Mouse (Mus musculus) limb, embryonic 11.5 days (tissue): Measurements from ENCODE around the gene Spast. TPM values are rescaled to one million over a fixed set of nuclear protein-coding genes. Genes with fewer than 3 reads are reported as not detected.

Experiments
- ATAC-seq: fragments of 200-750 bp; cut with Nextera tagmentation; 2 replicates; pipeline ENCODE4 v1.8.0; 2017; ENCODE audit warnings: low read depth; ENCODE audit not compliant: insufficient number of reproducible peaks, low FRiP score, low TSS enrichment
- DNase-seq: peaks from one replicate; pipeline ENCODE4 v3.0.0-alpha.2; 2015; ENCODE audit warnings: low spot score
- H3K27ac ChIP-seq: fragments of 300-500 bp; sonication (generic); replicated peaks from 2 replicates; pipeline ENCODE4 v1.5.1; 2014; ENCODE audit warnings: low read depth, mild to moderate bottlenecking, low read length
- H3K27me3 ChIP-seq: fragments of 300-500 bp; sonication (generic); 2 replicates; pipeline ENCODE4 v1.6.1; 2014; ENCODE audit warnings: mild to moderate bottlenecking, low read length, mixed read lengths; ENCODE audit not compliant: control insufficient read depth, insufficient read depth
- H3K36me3 ChIP-seq: fragments of 300-500 bp; sonication (generic); 2 replicates; pipeline ENCODE4 v1.6.1; 2014; ENCODE audit warnings: mild to moderate bottlenecking, low read length, moderate library complexity, mixed read lengths; ENCODE audit not compliant: control insufficient read depth, insufficient read depth
- H3K4me1 ChIP-seq: fragments of 300-500 bp; sonication (generic); 2 replicates; pipeline ENCODE4 v1.6.1; 2014; ENCODE audit warnings: low read length, mixed read lengths; ENCODE audit not compliant: control insufficient read depth, insufficient read depth
- H3K4me2 ChIP-seq: fragments of 300-500 bp; sonication (generic); 2 replicates; pipeline ENCODE4 v1.6.1; 2014; ENCODE audit warnings: low read depth, mild to moderate bottlenecking, moderate library complexity; ENCODE audit not compliant: severe bottlenecking
- H3K4me3 ChIP-seq: fragments of 300-500 bp; sonication (generic); 2 replicates; pipeline ENCODE4 v1.5.1; 2014; ENCODE audit warnings: low read depth, low read length
- H3K9ac ChIP-seq: fragments of 300-500 bp; sonication (generic); 2 replicates; pipeline ENCODE4 v1.6.1; 2014; ENCODE audit warnings: mild to moderate bottlenecking, low read length
- H3K9me3 ChIP-seq: fragments of 300-500 bp; sonication (generic); 2 replicates; pipeline ENCODE4 v1.6.1; 2016; ENCODE audit warnings: low read length; ENCODE audit not compliant: control insufficient read depth
- WGBS: fragments of 180-500 bp; shearing (Covaris S2); extraction: QIAGEN DNeasy Blood & Tissue Kit; methylation state at CpG from one replicate; pipeline ENCODE4 v1.1.7; 2014; 5-methylcytosine and 5-hydroxymethylcytosine counted together
- polyA plus RNA-seq: library from polyadenylated mRNA; unstranded; fragments of >200 nt; fragmentation: Nextera tagmentation; extraction: Ambion mirVana; gene quantifications from 2 replicates; pipeline ENCODE4 v1.2.1, GENCODE M21; 2014

The Spast gene
- polyA plus RNA-seq, 1 experiment from 2014 or later: 31.2 TPM

DNA sequence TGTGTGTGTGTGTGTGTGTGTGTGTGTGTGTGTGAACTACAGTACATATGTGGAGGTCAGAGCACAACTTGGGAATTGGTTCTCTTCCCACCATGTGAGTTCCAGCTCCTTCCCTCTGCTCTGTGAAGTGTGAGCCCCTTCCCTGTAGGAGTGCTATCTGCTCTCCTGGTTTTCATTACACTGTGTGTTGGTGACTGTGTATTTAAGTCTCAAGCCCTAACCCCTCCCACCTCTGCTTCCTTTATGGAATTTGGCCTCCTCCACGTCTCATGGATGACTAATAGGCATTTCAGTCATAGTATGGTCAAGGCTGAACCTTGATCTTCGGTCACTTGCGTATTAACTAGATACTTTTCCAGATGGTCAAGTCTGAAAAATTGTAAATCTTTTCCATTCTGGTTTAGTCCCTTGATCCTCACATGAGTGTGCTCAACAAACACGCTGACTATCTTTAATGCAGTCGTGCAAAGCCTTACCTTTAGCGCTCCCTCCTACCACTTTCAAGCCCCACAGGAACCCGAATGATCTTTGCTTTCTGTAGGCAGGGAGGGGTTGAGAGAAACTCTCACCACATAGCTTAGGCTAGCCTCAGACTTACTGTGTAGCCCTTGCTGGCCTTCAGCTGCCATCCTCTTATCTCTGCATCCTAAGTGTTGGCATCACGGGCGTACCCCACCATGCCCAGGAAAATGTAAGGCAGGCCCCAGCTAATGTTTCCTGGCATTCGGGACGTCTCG, 63.9 kb downstream of the Spast start:
- H3K4me2 ChIP-seq: no peak overlapping the region
- no peak overlapping the region for H3K27ac ChIP-seq
- no peaks in the 10 kb centered on the region for H3K4me1 ChIP-seq
- H3K9ac ChIP-seq: no peak overlapping the region
- WGBS: 92% methylated on average over 12 of the region's 12 CpGs
- H3K27me3 ChIP-seq: no peaks in the 10 kb centered on the region
- DNase-seq: no peak
- H3K36me3 ChIP-seq: peaks cover 5% of the 10 kb centered on the region; the same call in 1 of the 2 replicates
- ATAC-seq: no peak
- H3K4me3 ChIP-seq: no peak overlapping the region
- H3K9me3 ChIP-seq: no peaks in the 10 kb centered on the region

DNA sequence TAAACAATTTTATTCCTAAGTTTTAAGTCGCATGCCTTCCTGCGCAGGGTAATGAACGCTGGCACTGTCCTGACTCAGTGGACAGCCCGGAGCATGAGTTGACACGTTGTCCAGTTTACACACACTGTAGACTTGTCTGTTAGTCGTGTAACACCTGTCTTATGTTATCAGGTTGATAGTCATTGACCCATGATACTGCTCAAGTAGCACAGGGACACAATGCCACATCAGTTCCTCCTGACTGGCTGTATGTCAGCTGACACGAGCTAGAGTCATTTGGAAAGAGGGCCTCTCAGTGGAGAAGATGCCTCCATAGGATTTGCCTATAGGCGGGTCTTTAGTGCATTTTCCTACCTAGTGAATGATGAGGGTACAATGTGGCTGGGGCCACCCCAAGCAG, 67.7 kb downstream of the Spast start:
- Histone ChIP-seq H3K9ac (no peak overlapping the region), H3K9me3 (no peaks in the 10 kb centered on the region), H3K27ac (no peak overlapping the region), H3K4me3 (no peak overlapping the region), H3K36me3 (peaks cover 8% of the 10 kb centered on the region; the same call in 1 of the 2 replicates), H3K4me2 (no peak overlapping the region), H3K4me1 (no peaks in the 10 kb centered on the region), H3K27me3 (no peaks in the 10 kb centered on the region)
- DNase-seq: no peak
- 86% methylated on average over 8 of the region's 8 CpGs for WGBS
- no peak for ATAC-seq

DNA sequence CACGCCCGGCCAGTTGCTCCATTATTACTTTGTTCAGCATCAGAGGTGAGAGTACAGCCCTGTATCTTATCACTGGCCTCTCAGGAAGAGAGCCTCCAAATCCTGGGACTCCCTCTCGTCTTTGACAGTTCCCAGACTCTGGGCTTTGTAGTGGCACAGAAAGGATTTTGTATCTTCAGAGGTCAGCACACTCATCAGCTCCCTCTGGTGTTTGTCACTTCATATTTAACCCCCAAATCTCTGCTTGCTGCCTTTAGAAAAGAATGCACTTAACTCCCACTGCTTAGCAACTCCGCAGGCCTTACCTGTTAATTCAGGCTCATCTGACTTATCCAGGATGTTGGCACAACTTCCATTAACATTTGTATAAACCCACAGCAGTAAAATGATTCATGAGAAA, 70.9 kb downstream of the Spast start:
- H3K9ac ChIP-seq: no peak overlapping the region
- ATAC-seq (no peak), DNase-seq (no peak)
- no peak overlapping the region for H3K27ac ChIP-seq
- no peak overlapping the region for H3K4me2 ChIP-seq
- H3K27me3 ChIP-seq: no peaks in the 10 kb centered on the region
- no peak overlapping the region for H3K4me3 ChIP-seq
- 72% methylated on average over 4 of the region's 4 CpGs for WGBS
- no peaks in the 10 kb centered on the region for H3K9me3 ChIP-seq
- H3K4me1 ChIP-seq: no peaks in the 10 kb centered on the region
- peaks cover 12% of the 10 kb centered on the region; the same call in 1 of the 2 replicates for H3K36me3 ChIP-seq

DNA sequence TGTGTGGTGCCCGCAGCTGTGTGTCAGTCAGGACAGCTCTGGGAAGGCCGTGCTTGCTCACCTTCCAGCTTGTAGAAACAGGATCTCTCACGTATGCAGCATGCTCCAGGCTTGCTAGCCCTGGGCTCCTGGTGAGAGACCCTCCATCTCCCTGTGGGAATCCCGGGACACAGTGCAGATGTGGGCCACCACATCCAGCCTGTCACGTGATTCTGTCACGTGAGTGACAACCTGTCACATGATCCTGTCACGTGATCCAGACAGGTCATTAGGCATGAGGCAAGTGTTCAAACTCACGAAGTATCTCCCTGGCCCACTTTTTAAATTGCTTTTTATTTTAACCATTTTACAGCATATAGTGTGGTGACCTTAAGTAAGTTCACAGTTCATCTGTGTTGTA, 74.5 kb downstream of the Spast start:
- no peaks in the 10 kb centered on the region for H3K9me3 ChIP-seq
- H3K27ac ChIP-seq: no peak overlapping the region
- WGBS: 88% methylated on average over 8 of the region's 8 CpGs
- peaks cover 9% of the 10 kb centered on the region; the same call in 1 of the 2 replicates for H3K36me3 ChIP-seq
- H3K4me2 ChIP-seq: no peak overlapping the region
- H3K4me3 ChIP-seq: no peak overlapping the region
- H3K4me1 ChIP-seq: no peaks in the 10 kb centered on the region
- no peaks in the 10 kb centered on the region for H3K27me3 ChIP-seq
- ATAC-seq: no peak
- H3K9ac ChIP-seq: no peak overlapping the region
- no peak for DNase-seq

DNA sequence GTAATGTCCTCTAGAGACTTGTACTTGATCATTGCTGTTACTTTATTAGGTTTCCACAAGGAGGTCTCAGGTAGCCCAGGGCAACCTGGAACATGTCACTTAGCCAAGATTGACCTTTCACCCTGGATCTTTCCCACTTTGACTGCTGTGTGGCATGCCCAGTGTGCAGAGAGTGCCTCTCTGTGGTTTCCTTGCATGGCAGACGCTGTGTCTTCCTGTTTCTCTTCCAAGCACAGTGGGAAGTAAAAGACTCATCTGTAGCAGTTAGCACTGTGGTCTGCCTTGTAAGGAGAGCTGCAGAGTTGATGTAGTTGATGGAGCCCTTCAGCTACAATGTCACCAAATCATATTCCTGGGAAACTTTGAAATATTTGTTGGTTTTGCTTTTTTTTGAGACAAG, 75.9 kb downstream of the Spast start:
- peaks cover 9% of the 10 kb centered on the region; the same call in 1 of the 2 replicates for H3K36me3 ChIP-seq
- no peak overlapping the region for H3K9ac ChIP-seq
- H3K9me3 ChIP-seq: no peaks in the 10 kb centered on the region
- H3K27me3 ChIP-seq: no peaks in the 10 kb centered on the region
- no peaks in the 10 kb centered on the region for H3K4me1 ChIP-seq
- DNase-seq (no peak), ATAC-seq (no peak)
- H3K4me3 ChIP-seq: no peak overlapping the region
- 93% methylated on average over 1 of the region's 1 CpGs for WGBS
- H3K27ac ChIP-seq: no peak overlapping the region
- H3K4me2 ChIP-seq: no peak overlapping the region

DNA sequence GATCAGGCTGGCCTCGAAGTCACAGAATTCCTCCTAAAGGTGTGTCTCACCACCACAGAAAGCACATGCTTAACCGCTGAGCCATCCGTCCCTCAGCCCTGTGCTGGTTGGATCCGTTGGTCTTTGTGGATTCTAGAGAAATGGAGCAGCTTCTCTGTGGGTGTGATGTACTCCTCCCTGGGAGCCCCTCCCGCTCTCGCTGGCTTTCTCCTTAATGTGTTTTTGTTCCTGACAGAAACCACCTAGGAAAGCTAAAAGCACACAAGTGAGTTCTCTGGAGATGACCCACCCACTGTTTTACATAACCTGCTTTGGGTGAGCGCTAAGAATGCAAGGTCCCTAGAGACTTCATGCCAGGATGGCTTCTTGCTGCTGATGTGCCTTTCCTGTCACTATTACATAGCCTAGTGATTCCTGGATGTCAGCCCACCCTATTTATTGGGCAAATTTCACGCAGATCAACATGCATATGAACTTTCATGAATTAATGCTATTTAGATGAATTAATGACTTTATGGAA, 78.1 kb downstream of the Spast start:
- Histone ChIP-seq H3K4me2 (no peak overlapping the region), H3K4me1 (no peaks in the 10 kb centered on the region), H3K27ac (no peak overlapping the region), H3K36me3 (peaks cover 7% of the 10 kb centered on the region; the same call in 1 of the 2 replicates), H3K9ac (no peak overlapping the region), H3K27me3 (no peaks in the 10 kb centered on the region), H3K4me3 (no peak overlapping the region), H3K9me3 (no peaks in the 10 kb centered on the region)
- ATAC-seq (no peak), DNase-seq (no peak)
- WGBS: 93% methylated on average over 8 of the region's 8 CpGs

DNA sequence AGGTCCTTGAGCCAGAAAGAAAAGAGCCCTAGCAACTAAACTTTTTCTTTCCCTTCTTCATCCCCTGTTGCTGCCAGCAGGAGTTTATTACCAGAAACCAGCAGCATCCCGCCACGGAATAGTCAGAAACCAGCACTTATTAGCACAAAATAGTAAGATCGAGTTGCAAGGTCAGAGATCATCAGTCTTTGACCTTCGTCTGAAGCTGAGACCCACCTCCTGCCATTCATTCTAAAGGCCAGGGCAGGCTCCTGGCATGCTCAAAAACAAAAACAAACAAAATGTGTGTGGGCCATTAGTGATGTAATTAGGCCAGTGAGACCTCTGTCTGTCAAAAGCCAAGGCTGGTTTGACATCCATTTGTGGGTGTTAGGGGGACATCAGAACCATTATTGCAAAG, 79.4 kb downstream of the Spast start:
- Histone ChIP-seq H3K27ac (no peak overlapping the region), H3K4me3 (no peak overlapping the region), H3K4me2 (no peak overlapping the region), H3K27me3 (no peaks in the 10 kb centered on the region), H3K9ac (no peak overlapping the region), H3K4me1 (no peaks in the 10 kb centered on the region), H3K9me3 (no peaks in the 10 kb centered on the region), H3K36me3 (peaks cover under 1% of the 10 kb centered on the region; the same call in 1 of the 2 replicates)
- DNase-seq (no peak), ATAC-seq (no peak)
- WGBS: 47% methylated on average over 4 of the region's 4 CpGs

DNA sequence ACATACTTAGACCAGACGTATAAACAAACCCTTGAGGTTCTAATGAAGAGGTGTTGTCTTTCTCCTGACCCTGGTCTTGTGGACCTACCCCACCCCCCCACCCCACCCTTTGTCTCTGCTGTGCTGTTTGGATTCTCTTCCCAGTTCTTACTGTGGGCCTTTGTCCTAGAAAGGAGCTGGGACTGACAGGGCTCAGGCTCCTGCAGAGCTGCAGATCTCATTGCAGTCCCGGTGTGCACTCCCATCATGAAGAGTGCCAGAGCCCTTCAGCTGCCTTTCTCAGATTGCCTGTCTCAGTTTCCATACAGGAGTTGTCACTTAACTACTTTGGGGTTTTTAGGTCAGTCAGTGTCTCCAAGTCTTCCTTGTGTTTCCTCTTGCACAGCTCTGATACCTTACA, 81.9 kb downstream of the Spast start:
- no peak overlapping the region for H3K4me2 ChIP-seq
- no peaks in the 10 kb centered on the region for H3K4me1 ChIP-seq
- 89% methylated on average over 2 of the region's 2 CpGs for WGBS
- no peak for DNase-seq
- H3K36me3 ChIP-seq: peaks cover 6% of the 10 kb centered on the region
- no peaks in the 10 kb centered on the region for H3K9me3 ChIP-seq
- H3K27me3 ChIP-seq: no peaks in the 10 kb centered on the region
- H3K9ac ChIP-seq: no peak overlapping the region
- H3K4me3 ChIP-seq: no peak overlapping the region
- ATAC-seq: no peak
- no peak overlapping the region for H3K27ac ChIP-seq
